Mouse (Mus musculus) olfactory bulb, adult 2 months (tissue): ENCODE data around the gene Lrtm1.

Experiments used
- CTCF ChIP-seq: fragments of 200-500 bp; IDR thresholded peaks from 2 replicates; pipeline ENCODE4 v1.5.1; 2012; ENCODE audit warnings: low read depth, mild to moderate bottlenecking, low read length, moderate library complexity; ENCODE audit not compliant: insufficient read depth
- POLR2A ChIP-seq: fragments of 200-500 bp; IDR thresholded peaks from 2 replicates; pipeline ENCODE4 v1.6.1; 2012; ENCODE audit warnings: mild to moderate bottlenecking, low read depth, low read length, moderate library complexity; ENCODE audit not compliant: insufficient read depth

DNA sequence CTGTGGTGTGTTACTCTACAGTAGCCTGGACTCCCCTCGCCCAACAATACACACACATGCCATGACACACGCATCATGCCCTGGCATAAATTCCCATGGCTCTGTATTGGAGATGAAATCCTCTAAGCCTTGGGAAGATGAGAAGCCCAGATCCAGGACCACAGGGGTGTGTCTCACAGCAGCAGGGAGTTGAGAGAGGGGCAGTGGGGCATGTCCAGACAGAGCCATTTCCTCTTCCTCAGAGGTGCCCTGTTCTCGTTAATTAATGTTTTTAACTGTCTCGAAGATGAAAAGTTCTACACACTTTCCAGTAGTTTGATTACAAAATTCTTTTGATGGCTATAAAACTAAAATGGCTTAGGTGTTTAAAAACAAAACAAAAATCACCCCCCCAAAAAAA, 62.2 kb downstream of the Lrtm1 start:
- TF ChIP-seq CTCF (no peak), POLR2A (no peak)
